Mouse (Mus musculus) erythroid progenitor cell, adult 5-6 weeks (primary cell): ENCODE measurements around the gene Mgat5b. TPM values are rescaled to one million over a fixed set of nuclear protein-coding genes. Genes with fewer than 3 reads are reported as not detected.
"Not testable (repeated sequence)": the region's sequence is repeated elsewhere in the genome, so short reads cannot be mapped to it uniquely, and the experiment has no call there.

ENCODE experiments used
- ATAC-seq: replicated peaks from 2 replicates; pipeline ENCODE4 v1.8.0; 2016; ENCODE audit warnings: moderate number of reproducible peaks, mild to moderate bottlenecking, moderate TSS enrichment, inconsistent platforms; ENCODE audit not compliant: poor library complexity, low FRiP score, severe bottlenecking
- total RNA-seq, 2 experiments: library from RNA; stranded (forward) in 1 of 2; stranded (reverse) in 1 of 2; fragments of 150-400 nt in 1 of 2; fragments of 186-747, 209-891 nt in 1 of 2; gene quantifications; 2 replicates each; pipeline versions ENCODE4 v1.2.3 to v1.2.4; 2015 to 2017; ENCODE audit warnings: low replicate concordance in 2 of 2

Mgat5b gene
- total RNA-seq (2015; ENCODE audit: low replicate concordance) (not detected in 2 replicates), total RNA-seq (2017; ENCODE audit: low replicate concordance) (not detected in 2 replicates)

- ATAC-seq = no peak
These were observed at the start of gene Mgat5b for GRCm38 (mm10) chr11:116918323-116919185. Gene Mgat5b (plus strand): TSS chr11:116918863.

- ATAC-seq = no peak
These were observed 49.4 kb upstream of the Mgat5b start for GRCm38 (mm10) chr11:116869223-116869622.

GRCm38 (mm10) chr11:116869641-116870040 is 49.0 kb upstream of the Mgat5b start:
- ATAC-seq = no peak

- ATAC-seq = no peak
These were observed 47.1 kb upstream of the Mgat5b start for GRCm38 (mm10) chr11:116871538-116871937.

- ATAC-seq = no peak
These were observed 44.7 kb upstream of the Mgat5b start for GRCm38 (mm10) chr11:116873987-116874386.

GRCm38 (mm10) chr11:116878454-116878853 is 40.2 kb upstream of the Mgat5b start:
- no peak for ATAC-seq

- ATAC-seq = no peak
These were observed 37.8 kb upstream of the Mgat5b start for GRCm38 (mm10) chr11:116880839-116881238.

- ATAC-seq = no peak
These were observed 37.2 kb upstream of the Mgat5b start for GRCm38 (mm10) chr11:116881440-116881839.

GRCm38 (mm10) chr11:116882446-116882845 is 36.2 kb upstream of the Mgat5b start:
- ATAC-seq = no peak

GRCm38 (mm10) chr11:116884061-116884460 is 34.6 kb upstream of the Mgat5b start:
- ATAC-seq = no peak

GRCm38 (mm10) chr11:116885275-116886151 is 33.1 kb upstream of the Mgat5b start:
- ATAC-seq = peak; percentile 71

- ATAC-seq = no peak
These were observed 31.5 kb upstream of the Mgat5b start for GRCm38 (mm10) chr11:116887136-116887535.

- no peak for ATAC-seq
These were observed 24.9 kb upstream of the Mgat5b start for GRCm38 (mm10) chr11:116893532-116894442.

GRCm38 (mm10) chr11:116895402-116895801 is 23.3 kb upstream of the Mgat5b start:
- ATAC-seq = no peak

GRCm38 (mm10) chr11:116899247-116899646 is 19.4 kb upstream of the Mgat5b start:
- ATAC-seq = no peak

GRCm38 (mm10) chr11:116902588-116902987 is 16.1 kb upstream of the Mgat5b start:
- ATAC-seq = not testable (repeated sequence)

GRCm38 (mm10) chr11:116905741-116906456 is 12.8 kb upstream of the Mgat5b start:
- ATAC-seq = no peak

GRCm38 (mm10) chr11:116913573-116913972 is 5.1 kb upstream of the Mgat5b start:
- ATAC-seq = no peak
